Mouse (Mus musculus) gastrocnemius, postnatal 25 days (tissue): Measurements from ENCODE around the gene Bphl. TPM values are rescaled to one million over a fixed set of nuclear protein-coding genes. Genes with fewer than 3 reads are reported as not detected.

Experiments used
- DNase-seq: peaks from one replicate; pipeline ENCODE4 v3.0.0; 2022
- long read RNA-seq, 2 experiments: library from polyadenylated mRNA; stranded (forward); transcript quantifications; one replicate each; pipeline ENCODE4 v2.0.0; 2021
- total RNA-seq, 2 experiments: library from RNA; stranded (reverse); gene quantifications; 1 replicate in 1 of 2; 2 replicates in 1 of 2; pipeline ENCODE4 v1.2.3; 2021

Bphl gene
- total RNA-seq, result 10 to 100 TPM; 23.7 TPM
- long read RNA-seq, experiment 1, transcript Bphl-201 (7 exons, 1,253 nt), result major isoform, 57 of 91 reads
- long read RNA-seq, experiment 1, partial matches to known transcripts, result 33 of 91 reads
- long read RNA-seq, experiment 1, other reads (novel, unspliced or antisense), result 1 of 91 reads
- long read RNA-seq, experiment 2, transcript Bphl-201 (7 exons, 1,253 nt), result major isoform, 66 of 90 reads
- long read RNA-seq, experiment 2, partial matches to known transcripts, result 19 of 90 reads
- long read RNA-seq, experiment 2, other reads (novel, unspliced or antisense), result 5 of 90 reads

DNA sequence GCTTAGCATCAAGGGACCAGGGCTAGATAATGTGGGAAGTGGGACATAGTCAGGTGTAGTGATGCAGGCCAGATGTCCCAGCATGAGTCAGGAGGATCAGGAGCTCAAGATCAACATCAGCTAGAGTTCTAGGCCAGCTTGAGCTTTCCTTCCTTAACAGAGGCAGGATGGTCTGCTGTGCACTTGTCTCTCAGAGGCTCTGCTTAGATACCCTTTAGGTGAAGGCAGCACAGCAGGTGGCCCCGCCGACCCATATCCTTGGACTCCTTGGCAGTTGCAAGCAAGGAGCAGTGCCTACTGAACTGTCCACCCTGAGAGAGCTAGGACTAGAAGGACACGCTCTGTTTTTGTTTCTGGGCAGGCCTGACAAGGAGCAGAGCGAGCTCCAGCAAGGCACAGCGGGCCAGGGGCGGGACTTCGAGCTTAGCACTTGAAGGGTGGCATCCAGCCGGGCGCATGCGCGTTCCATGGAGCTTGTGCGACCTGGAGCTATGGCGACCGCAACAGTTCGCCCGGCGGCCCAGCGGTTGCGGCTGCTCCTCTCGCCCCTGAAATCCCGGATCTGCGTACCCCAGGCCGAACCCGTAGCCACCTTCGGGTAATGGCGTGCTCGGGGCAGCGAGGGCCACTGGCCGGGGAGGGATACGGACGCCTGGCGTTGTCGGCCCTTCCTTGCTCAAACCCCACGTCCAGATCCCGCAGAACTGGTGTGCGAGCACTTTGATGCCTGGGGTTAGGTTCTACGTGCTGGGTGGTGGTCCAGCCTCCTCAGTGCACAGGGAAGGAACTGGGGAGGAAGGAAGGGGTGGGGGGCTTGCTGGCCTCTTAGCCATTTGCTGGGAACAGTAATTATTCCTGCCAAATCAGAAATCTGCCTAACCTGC is at the start of gene Bphl:
Gene Bphl (plus strand): TSS at position 426 of the 884 bp plus-strand sequence.
- peak; percentile 91 for DNase-seq

DNA sequence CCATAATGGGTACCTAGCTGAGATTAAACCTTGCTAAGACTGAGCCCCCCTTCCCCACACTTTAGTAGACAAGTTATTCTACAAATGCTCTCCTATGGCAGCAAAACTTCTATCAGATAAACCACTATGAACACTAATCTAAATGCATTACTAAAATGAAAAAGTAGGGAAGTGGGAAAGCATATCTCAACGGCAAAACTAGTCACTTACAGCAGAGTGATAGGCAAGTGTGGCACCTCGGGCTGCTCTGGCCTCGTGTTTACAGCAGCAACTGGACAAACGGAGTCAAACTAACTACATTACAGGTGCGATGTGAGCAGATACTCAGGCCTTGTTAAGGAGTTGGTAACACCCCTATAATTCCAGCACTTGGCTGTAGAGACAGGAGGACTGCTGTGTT is 47.8 kb upstream of the Bphl start:
- no peak for DNase-seq

DNA sequence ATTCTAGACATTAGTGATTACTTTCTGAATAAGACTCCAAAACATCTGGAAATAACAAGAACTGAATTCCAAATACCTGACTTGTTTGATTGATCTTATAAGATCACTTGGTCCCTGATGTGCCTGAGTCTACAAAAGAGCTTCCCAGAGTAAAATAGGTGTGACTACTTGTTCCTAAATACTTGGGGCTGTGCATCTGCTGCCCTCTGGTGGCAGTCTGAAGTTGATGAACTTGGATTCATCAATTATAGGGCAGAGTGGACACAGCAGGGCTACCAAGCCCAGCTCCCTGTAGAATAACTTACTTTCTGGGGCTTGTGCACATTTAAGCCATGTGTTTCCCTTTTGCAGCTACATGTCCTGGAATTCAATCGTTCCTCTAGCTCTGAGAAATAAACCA is 42.2 kb upstream of the Bphl start:
- peak; percentile 27 for DNase-seq

DNA sequence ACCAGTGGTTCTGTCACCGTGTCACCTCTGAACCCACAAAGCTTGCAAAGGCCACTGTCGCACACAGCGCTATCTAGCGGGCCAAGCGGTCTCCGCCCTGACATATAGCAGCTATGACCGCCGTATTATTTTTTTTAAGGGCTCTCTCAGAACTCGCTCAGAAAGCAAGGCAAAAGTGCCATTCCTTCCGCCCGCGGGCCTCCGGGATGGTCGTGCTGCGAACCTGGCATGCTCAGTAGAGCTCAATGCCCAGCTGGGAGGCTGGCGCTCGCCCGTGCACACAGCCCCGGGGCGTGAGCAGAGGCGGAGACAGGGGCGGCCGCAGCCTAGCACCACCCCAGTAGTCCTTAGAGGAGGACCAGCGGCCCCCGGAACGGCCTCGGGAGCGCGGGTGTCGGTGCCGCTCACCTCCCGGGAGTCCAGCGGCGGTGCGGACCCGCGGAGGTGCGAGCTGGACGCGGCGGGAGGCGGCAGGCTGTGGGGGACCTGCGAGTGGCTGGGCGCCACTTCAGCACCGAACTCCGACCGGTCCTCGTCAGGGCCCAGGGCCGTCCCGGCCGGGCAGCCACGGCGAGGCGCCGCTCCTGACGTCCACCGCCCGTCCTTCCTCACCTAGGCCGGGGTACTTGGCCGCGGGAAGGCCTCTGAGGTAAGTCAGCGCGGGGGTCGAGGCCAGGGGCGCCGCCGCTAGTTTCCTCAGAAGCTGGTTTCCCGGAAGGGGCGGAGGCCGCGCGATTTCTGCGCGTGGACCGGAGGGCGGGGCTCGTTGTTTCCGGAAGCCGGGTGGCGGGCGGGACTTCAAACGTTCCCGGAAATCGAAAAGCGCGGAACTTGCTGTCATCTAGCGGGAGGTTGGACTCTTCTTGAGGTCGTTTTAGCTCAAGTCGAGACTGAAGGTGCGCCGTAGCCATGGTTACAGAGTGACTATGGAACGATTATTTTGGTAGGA is 35.1 kb upstream of the Bphl start, which contains the start of the genes Ripk1 and Serpinb6a:
Gene Ripk1 (plus strand): TSS at position 306 of the 949 bp plus-strand sequence.
Gene Serpinb6a (minus strand): TSS at position 737 of the 949 bp plus-strand sequence.
- DNase-seq, result peak; percentile 89

DNA sequence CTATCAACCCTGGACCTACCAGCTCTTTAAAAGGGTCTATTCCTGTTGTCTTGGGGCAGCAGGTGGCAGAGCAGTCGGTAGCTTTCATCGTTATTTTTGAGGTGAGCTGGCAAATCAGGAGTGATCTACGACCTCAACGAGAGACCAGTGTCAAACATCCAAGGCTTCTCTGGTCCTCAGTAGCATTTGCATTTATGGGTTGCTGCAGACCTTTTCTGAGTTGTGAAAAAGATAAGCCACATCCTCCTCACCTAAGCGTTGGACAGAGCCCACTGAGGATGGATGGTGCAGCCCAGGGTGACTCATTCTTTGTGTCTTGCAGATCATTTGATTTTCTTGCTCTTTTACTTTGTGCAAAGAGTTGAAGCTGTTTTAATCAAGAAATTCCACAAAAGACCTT is 34.3 kb upstream of the Bphl start:
- DNase-seq, result no peak

DNA sequence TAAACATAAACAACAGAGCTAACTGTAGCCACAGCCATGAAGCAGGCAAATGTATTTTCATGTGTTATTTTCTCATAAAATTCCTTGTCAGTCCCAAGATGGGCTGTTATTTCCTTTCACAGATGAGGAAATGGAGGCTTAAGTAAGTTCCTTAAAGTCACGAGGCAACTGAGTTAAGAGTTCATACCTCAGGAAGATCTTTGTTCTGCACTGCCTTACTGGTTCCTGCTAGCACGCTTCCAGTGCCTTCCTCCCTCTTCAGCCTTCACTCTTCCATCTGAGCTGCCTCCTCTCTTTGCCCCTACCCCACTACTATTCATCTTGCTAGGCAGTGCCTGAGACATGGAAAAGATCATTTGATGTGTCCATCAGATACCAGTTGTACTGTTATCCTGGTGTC is 30.2 kb upstream of the Bphl start:
- no peak for DNase-seq

DNA sequence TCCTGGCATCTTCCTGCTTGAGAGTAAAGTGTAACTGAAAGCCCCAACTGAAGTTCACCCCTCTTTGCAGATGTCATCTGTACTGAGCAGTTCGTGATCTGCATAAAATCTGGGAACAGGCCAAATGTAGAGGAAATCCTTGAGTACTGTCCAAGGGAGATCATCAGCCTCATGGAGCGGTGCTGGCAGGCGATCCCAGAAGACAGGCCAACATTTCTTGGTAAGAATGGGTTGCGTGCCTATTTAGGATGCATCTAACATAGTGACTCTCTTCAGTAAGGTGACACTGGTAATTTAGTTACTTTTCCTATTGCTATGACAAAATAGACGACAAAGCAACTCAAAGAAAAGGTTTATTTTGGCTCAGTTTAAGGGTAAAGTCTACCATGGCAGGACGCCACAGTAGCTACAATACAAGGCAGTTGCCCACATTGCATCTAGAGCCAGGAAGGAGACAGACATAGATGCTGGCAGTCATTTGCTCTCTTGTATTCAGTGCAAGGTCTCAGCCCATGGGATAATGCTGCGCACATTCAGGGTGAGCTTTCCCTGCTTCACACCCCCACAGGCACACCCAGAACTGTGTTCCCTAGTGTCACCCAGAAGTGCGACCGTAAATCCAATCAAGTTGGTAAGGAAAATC is 20.3 kb upstream of the Bphl start:
- no peak for DNase-seq

DNA sequence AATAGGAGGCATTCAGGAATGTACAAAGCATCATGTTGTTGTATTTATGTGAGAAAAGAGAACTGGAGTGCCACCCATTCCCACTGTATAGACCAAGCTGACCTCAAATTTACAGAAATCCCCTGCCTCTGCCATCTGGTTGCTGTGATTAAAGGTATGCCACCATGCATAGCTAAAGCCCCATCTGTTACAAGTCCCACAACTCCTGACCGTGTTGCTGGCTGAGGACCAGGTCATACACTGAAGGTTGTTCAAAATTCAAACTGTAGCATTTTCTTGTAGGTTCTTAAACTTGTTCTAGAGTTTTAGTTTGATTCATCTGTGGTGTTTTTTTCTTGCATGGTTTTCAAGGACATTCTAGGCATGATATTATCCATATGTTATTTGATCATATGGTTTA is 18.9 kb upstream of the Bphl start:
- no peak for DNase-seq

DNA sequence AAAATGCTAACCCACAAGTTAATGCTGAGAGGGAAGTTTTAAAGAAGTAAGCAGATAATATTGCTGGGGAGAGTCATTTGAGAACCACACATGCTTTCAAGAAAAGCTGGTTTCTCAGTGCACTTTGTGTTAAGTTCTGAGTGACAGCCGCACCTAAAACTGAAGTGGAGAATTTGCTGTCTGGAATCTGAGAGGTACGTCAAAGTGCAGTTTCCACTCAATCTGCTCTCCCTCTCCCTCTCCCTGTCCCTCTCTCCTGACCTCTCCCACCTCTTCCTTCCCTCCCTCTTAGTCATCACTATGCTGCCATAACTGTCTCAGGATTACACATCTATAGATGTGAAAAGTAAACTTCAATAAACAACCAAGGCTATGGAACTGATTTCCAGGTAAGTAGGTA is 15.4 kb upstream of the Bphl start:
- no peak for DNase-seq

DNA sequence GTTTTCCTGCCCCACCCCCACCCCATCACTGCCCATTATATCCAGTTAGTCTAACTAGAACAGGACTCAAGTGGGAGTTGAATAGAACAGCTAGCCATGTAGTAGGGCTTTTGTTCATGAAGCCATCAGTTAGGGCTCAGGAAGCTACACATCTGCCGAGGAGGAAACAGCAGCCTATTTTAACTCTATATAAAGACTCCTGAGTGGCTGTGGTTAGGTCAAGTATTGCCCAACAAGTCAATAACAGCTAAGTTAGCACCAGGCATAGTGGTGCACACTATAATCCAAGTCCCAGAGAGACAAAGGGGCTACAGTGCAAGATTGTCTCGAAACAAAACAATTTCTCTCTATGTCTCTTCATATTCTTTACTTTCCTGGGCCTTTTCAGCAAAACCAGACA is 5.4 kb upstream of the Bphl start:
- no peak for DNase-seq

DNA sequence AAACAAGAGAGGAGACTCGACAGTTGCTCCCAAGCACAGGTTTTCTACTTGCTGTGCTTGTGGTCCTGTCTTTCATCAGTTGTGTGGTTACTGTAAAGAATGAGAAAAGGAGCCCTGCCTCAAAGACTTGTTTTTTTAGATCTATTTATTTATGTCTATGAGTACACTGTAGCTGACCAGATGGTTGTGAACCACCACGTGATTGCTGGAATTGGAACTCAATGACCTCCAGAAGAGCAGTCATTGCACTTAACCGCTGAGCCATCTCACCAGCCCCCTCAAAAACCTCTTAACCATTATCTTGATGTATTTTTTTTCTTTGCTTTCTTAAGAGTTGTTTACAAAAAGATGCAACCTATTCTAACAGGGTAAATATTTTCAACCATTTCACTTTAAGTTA is 2.0 kb upstream of the Bphl start:
- no peak for DNase-seq

DNA sequence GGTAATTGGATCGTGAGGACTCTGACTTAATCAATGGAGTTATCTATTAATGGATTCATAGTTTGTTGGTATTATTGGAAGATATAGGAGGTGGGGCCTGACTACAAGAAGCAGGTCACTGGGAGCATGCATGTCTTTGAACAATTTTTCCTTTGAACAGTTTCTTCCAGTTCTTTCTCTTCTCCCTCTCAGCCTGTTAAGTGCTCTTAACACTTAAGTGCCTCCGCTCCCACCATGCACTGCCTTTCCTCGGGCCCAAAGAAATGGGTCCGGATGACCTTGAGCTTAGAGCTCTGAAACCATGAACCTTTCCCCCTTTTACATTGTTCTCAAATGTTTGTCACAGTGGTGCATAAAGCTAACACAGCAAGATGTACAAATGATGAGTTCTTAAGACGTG is 671 bp upstream of the Bphl start:
- no peak for DNase-seq

DNA sequence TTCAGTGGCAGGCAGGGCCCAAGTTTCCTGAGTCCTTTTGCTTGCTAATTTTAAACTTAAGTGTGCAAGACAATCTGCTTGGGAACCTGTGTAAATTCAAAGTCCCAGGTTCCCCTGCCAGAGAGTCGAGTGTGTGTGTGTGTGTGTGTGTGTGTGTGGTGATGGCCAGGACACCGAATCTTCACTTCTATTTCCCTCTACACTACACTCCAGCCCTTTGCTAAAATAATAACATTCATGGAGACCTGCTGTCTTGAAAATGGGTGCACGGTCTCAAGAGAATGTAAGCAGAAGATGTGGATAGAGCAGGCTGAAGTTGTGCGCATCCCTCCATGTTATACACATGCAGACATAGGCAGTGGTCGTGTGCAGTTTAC is 647 bp downstream of the Bphl start:
- no peak for DNase-seq

DNA sequence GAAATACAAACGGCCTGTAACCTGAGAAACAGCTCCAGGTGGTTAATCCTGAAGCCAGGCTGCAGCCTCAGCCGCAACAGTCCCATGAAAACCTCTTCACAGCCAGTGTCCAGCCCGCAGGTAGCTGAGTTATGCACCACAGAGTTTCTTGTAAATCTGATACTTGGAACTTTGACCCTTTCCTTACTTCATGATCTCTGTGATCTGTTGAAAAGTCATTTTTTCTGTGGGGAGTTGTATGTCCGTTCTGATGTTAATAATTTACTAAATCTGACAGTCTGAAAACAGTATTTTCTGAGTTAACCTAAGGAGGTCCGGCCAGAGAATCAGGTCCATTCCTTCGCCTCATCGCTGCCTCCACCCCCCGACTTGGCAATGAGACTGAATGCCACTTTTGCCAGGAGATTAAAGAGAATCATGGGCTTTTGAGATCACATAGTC is 1.5 kb downstream of the Bphl start:
- no peak for DNase-seq

DNA sequence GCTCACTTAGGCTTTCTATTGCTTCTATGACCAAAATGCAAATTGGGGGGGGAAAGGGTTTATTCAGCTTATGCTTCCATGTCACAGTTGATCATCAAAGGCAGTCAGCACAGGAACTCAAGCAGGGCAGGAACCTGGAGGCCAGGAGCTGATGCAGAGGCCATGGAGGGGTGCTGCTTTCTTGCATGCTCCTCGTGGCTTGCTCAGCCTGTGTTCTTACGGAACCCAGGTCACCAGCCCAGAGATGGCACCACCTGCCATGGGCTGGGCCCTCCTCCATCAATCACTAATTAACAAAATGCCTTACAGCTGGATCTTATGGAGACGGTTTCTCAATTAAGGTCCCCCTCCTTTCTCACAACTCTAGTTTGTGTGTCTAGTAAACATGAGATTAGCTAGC is 2.7 kb downstream of the Bphl start:
- DNase-seq, result no peak

DNA sequence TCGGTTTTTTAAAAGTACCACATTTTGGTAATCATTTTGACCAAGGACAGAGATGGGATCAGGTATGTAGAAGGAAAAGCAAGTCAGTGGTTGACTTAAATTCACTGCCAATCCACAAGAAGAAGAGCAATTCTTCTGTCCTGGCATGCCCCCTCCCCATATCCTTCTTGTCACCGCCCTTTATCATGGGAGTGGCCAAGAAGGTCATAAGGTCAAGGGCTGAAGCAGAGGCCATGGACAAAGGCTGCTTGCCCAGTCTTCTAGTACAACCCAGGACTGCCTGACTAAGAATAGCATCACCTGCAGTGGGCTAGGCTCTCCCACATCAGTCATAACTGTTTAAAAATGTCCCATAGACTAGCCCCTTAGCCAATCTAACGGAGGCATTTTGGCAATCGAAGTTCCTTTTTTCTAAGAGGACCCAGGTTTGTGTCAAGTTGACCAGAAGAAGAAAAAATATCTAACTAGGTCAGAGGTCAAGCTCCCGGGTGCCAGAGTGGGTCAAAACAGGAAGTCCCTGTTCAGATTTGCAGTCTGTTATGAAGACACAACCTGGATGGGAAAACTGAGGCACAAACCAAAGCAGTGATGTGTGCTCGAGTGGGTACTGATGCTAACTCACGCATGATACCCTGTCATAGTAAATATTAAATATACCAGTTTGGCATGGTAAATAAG is 6.5 kb downstream of the Bphl start:
- DNase-seq, result no peak

DNA sequence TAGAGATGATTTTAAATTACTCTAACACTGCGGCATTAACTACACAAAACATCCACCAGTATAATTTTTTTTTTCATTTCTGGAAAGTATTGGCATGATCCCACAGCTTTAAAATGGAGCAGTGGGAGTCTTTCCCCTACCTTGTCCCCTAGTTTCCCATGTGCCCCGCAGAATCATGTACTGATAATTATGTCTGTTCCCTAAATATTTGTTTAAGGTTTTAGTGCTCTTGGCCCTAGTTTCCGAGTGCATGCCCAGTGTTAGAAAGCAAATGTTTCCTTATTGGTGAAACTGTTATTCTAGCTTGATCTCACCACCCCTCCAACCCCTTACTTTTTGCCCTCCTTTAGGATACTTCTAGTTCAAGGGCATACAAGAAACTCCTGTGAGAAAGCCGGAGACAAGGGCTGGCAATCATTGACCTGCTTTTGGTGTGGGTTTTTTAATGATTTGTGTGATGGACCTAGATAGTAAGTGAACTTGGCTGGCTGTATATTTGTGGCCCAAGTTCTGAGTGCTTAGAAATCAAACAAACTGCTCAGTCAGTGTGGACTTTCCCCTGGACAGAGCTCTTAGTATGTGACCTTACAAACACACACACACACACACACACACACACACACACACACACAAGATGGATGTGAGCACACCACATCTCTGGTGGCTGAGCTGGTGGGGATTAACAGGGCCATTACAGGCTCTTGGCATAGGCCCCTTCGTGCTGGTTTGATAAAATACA is 8.3 kb downstream of the Bphl start:
- DNase-seq, result no peak

DNA sequence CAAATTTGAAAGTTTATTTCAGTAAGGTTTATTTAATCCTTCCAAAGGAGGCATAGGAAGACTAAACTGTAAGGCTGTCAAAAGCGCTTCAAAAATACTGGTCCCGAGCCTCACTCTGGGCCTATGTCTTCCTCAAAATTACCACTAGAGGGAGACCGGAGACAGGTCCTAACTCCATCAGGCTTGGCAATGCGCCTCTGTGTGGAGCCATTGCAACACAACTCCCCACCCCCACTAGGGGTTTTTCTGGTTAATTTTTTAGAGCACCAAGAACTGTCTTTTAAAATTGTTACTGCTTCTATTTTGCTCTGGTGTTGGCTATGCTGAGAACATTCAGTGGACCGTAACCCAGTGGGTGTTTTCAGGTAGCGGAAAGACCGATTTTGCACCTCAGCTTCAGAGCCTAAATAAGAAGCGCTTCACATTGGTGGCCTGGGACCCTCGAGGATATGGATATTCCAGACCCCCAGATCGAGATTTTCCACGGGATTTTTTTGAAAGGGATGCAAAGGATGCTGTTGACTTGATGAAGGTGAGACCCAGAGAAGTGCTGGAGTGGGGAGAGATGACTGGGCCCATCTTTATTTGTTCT is 9.1 kb downstream of the Bphl start:
- peak; percentile 62 for DNase-seq

DNA sequence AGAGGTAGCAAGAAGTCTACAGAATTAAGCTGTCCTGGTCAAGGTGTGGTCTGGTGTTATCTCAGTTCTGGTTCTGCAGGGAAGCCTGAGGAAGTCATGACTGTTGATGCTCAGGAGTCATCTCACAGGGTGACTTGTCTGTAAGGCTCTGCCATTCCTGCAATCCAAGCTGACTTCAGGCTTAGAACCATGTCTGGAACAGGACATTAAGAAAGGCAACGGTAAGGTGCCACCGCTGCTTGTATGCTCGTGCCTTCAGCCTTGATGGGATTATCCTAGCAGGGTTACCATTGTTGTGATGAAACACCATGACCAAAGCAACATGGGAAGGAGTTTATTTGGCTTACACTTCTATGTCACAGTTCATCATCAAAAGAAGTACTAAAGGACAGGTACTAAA is 10.1 kb downstream of the Bphl start:
- DNase-seq, result no peak

DNA sequence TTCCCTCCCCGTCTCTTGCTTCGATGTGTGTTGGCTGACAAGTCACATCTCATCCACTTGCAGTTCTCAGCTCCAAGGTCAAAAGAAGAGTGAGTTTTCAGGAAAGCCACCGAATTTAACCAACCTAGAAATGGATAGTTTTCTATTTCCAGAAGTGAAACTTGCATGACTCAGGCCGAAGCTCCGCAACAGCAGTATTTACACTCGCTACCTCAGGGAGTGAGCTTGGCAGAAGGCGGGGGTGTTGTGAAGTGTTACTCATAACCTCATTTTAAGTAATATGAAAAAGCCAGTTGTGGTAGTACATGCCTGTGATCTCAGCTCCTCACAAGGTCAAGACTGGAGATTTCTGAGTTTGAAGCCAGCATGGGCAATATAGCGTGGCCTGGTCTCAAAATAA is 13.1 kb downstream of the Bphl start:
- no peak for DNase-seq
